Mouse (Mus musculus) small intestine, adult 2 months (tissue): ENCODE results near the gene Gm20388. TPM values are rescaled to one million over a fixed set of nuclear protein-coding genes. Genes with fewer than 3 reads are reported as not detected.

Source experiments
- H3K27ac ChIP-seq: fragments of 200-500 bp; 2 replicates; pipeline ENCODE4 v1.5.1; 2012; ENCODE audit warnings: low read depth, low read length, control low read depth, inconsistent platforms; ENCODE audit not compliant: insufficient read depth
- H3K27me3 ChIP-seq: fragments of 200-500 bp; 2 replicates; pipeline ENCODE4 v1.6.1; 2012; ENCODE audit warnings: mild to moderate bottlenecking, moderate library complexity, low read length, inconsistent platforms; ENCODE audit not compliant: control insufficient read depth, insufficient read depth
- H3K36me3 ChIP-seq: fragments of 200-500 bp; 2 replicates; pipeline ENCODE4 v1.6.1; 2012; ENCODE audit warnings: mild to moderate bottlenecking, low read length, control low read depth, inconsistent platforms; ENCODE audit not compliant: control insufficient read depth, insufficient read depth
- H3K4me1 ChIP-seq: fragments of 200-500 bp; 2 replicates; pipeline ENCODE4 v1.6.1; 2012; ENCODE audit warnings: low read length, inconsistent platforms, mixed read lengths; ENCODE audit not compliant: control insufficient read depth, insufficient read depth, insufficient read length
- H3K4me3 ChIP-seq: fragments of 200-500 bp; 2 replicates; pipeline ENCODE4 v1.5.1; 2012; ENCODE audit warnings: low read depth, mild to moderate bottlenecking, control low read depth, inconsistent platforms, low read length, moderate library complexity
- CTCF ChIP-seq: fragments of 200-500 bp; IDR thresholded peaks from 2 replicates; pipeline ENCODE4 v1.5.1; 2012; ENCODE audit warnings: low read depth, mild to moderate bottlenecking, control low read depth, inconsistent platforms, low read length, moderate library complexity, mixed read lengths; ENCODE audit not compliant: insufficient replicate concordance, insufficient read length; ENCODE audit errors: extremely low read depth
- POLR2A ChIP-seq: fragments of 200-500 bp; IDR thresholded peaks from 2 replicates; pipeline ENCODE4 v1.6.1; 2012; ENCODE audit warnings: low read depth, mild to moderate bottlenecking, control low read depth, inconsistent platforms, low read length, moderate library complexity
- WGBS: fragments of 180-500 bp; shearing (Covaris S2); methylation state at CpG from one replicate; pipeline ENCODE4 v1.1.7; 2018; 5-methylcytosine and 5-hydroxymethylcytosine counted together
- polyA plus RNA-seq: library from polyadenylated mRNA; depleted of rRNA; stranded (reverse); fragments of >200 nt; gene quantifications from 2 replicates; pipeline ENCODE4 v1.2.3, GENCODE M21; 2012

The Gm20388 gene
- polyA plus RNA-seq, 1 experiment: 37.3 TPM

DNA sequence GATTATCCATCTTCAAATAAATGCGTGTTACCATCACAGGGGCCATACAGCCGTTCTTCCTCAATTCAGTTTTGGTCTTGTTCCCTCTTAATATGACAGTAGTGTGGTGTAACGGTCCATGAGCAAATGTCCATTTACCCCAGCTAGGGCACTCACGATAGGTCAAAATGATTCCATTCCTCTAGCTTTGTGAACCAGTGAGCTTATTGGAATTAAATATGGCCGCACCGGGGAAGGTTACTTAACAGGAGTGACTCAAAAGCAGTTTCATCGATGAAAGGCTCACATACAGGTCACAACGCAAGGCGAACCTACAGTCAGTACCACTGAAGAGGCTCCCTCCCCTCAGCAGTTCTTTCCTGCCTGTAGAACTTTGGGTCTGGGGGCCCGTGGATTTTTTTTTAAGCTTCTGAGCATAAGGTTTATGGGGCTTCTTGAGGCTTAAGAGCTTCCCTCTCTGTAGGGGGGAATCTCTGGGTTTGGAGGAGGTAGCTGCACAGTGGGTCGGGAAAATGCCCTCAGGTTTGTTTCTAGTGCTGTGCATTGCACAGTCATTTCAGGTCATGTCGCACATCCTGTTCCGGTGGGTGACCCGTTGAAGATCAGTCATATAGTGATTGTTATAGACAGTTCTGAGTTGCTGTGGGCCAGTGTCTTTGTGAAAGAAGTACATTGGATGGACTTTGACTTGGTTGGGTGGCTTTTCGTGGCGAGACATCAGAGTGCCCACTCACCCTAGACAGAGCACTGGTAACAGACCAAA is 3568.0 kb downstream of the Gm20388 start:
- Histone ChIP-seq H3K36me3 (peaks cover 7% of the 10 kb centered on the region), H3K27me3 (no peaks in the 10 kb centered on the region), H3K27ac (peak overlapping the region; percentile 74)

DNA sequence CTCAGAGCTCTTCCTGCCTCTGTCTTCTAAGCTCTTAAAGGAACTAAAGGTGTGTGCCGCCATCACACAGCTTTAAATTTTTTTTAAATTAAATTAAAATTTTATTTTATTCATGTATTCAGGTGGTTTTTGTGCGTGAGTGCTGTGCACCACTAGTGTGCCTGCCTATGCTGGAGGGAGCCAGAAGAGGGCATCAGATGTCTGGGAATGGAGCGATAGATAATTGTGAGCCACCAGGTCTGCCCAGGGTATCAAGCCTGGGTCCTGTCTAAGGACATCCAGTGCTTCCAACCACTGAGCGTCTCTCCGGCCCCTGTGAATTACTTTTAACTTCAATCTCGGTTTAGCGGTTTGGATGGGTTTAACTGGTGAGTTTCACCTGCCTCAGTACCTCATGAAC is 3572.0 kb downstream of the Gm20388 start:
- 94% methylated on average over 7 of the region's 7 CpGs for WGBS
- Histone ChIP-seq H3K36me3 (peaks cover 39% of the 10 kb centered on the region), H3K4me1 (no peaks in the 10 kb centered on the region; the same call in 1 of the 2 replicates), H3K27ac (no peak overlapping the region), H3K27me3 (no peaks in the 10 kb centered on the region), H3K4me3 (no peak overlapping the region)
- TF ChIP-seq POLR2A (no peak), CTCF (peak; percentile 10; the same call in 1 of the 2 replicates)

More for the DNA sequence above, 3568.0 kb downstream of the Gm20388 start:
- no peak for TF ChIP-seq CTCF
- no peak for TF ChIP-seq POLR2A
- H3K4me1 ChIP-seq: peaks cover 5% of the 10 kb centered on the region; the same call in 1 of the 2 replicates
- peak overlapping the region; percentile 79 for H3K4me3 ChIP-seq
- 28% methylated on average over 16 of the region's 16 CpGs for WGBS

DNA sequence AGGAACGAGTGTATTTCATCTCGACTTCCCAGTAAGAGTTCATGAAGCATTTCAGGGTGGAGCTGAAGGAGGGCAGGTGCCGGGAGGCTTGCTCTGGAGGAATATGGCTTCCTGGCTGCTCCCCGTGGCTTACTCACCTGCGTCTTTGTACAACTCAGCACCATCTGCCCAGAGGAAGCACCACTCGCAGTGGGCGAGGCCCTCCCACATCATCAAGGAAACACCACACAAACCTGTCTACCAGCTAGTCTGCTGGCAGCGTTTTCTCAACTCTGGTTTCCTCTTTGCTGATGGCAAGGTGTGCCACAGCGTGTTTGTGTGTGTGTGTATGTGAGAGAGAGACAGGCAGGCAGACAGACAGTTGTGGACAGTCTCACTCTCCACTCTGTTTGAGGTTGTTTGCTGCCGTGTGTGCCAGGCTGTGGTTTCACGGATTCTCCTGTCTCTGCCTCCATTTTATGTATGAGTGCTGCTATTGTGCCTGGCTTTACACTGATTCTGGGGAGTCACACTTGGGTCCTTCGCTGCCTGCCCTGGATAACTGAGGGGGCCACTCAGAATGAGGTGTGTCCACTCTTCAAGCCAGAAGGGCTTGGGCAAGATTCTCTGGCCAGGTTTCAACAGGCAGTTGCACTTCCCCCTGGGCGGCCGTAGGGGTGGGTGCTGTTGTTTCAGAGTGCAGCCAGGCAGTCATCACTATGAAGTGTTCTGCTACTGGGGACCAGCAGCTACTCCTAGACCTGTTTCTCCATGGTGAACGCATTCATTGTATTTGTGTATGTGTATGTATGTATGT is 3580.8 kb downstream of the Gm20388 start:
- no peaks in the 10 kb centered on the region for H3K4me1 ChIP-seq
- H3K4me3 ChIP-seq: no peak overlapping the region
- no peak overlapping the region for H3K27ac ChIP-seq
- no peaks in the 10 kb centered on the region for H3K27me3 ChIP-seq
- TF ChIP-seq CTCF (no peak), POLR2A (no peak)
- WGBS: 75% methylated on average over 15 of the region's 15 CpGs
- H3K36me3 ChIP-seq: peaks cover 84% of the 10 kb centered on the region

DNA sequence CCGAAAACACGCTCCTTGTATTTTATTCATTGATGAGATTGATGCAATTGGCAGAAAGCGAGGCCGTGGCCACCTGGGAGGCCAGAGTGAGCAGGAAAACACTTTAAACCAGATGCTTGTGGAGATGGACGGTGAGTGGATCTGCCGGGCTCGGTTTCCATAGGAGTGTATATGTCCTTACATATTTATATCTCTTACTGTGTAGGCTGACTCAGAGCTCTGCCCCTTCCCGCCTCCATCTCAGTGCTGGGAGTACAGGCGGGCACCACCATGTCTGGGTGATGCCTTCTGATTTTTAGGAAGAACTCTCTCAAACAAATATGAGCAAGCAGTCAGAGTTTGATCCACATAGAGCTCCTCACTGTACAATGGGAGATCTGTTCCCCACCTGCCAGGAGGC is 3582.3 kb downstream of the Gm20388 start:
- H3K27me3 ChIP-seq: no peaks in the 10 kb centered on the region
- 95% methylated on average over 9 of the region's 9 CpGs for WGBS
- TF ChIP-seq POLR2A (no peak), CTCF (no peak)

DNA sequence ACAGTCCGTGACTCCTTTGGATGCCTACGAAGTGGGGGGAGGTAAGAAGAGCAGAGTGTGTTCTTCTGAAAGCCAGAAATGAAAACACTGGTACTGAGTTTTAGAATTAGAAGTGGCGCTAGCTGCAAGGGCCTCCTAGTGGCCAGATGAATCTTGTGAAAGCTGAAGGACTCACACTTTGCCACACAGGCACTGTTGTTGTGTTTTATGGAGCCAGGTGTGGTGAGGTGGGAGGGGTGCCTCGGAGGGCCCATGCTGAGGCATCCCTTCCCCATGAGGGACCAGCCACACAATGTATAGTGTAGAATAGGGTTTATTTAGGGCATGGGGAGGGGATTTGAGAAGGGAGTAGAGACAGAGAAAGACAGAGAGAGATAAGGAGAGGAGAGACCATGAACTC is 3587.1 kb downstream of the Gm20388 start:
- H3K27me3 ChIP-seq: no peaks in the 10 kb centered on the region
- H3K4me3 ChIP-seq: no peak overlapping the region
- TF ChIP-seq POLR2A (no peak), CTCF (no peak)
- no peak overlapping the region for H3K27ac ChIP-seq
- 83% methylated on average over 4 of the region's 4 CpGs for WGBS
- H3K4me1 ChIP-seq: no peaks in the 10 kb centered on the region
- peaks cover 67% of the 10 kb centered on the region for H3K36me3 ChIP-seq

More for the DNA sequence above, 3582.3 kb downstream of the Gm20388 start:
- Histone ChIP-seq H3K27ac (no peak overlapping the region), H3K4me1 (no peaks in the 10 kb centered on the region), H3K36me3 (peaks cover 80% of the 10 kb centered on the region), H3K4me3 (no peak overlapping the region)

DNA sequence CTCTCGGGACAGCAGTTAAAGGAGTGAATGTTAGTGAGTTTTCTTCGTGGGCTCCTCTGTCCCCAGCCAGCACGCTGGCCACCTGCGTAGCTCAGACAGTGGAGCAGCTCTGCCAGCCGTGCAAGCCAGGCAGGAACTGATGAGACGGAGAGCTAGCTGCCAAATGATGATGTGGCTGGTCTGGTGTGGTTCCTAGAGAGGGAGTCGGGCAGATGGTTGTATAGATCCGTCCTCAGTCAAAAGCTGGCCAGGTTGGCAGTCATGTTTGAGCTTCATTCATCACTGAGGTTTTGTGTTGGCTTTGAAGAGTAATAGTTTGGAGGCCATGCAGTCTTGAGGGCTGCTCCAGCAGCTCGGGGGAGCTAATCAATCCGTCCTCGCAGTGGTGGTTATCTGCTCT is 3588.3 kb downstream of the Gm20388 start:
- Histone ChIP-seq H3K27ac (no peak overlapping the region), H3K27me3 (no peaks in the 10 kb centered on the region), H3K4me1 (no peaks in the 10 kb centered on the region), H3K4me3 (no peak overlapping the region), H3K36me3 (peaks cover 64% of the 10 kb centered on the region)
- 85% methylated on average over 11 of the region's 11 CpGs for WGBS
- TF ChIP-seq POLR2A (no peak), CTCF (no peak)

DNA sequence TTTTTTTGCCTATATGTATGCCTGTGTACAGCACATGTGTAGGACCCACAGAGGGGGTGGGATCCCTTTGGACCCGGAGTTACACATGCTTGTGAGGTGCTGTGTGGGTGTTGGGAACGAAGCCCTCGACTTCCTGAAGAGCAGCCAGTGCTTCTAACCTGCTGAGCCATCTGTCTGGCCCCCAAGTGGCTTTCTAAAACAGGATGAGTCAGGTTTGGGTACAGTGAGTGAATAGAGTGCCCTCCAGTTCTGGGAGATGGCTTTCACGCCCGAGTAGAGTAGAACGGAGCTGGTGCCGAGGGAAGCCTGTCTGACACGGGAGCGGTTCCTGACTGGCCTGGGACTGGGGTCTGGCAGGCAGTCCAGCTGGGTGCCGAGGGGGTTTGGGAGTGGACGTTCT is 3588.9 kb downstream of the Gm20388 start:
- Histone ChIP-seq H3K4me1 (no peaks in the 10 kb centered on the region), H3K4me3 (no peak overlapping the region), H3K27ac (no peak overlapping the region), H3K36me3 (peaks cover 61% of the 10 kb centered on the region), H3K27me3 (no peaks in the 10 kb centered on the region)
- TF ChIP-seq CTCF (no peak), POLR2A (no peak)
- 92% methylated on average over 11 of the region's 11 CpGs for WGBS
